Mouse (Mus musculus) testis, adult 2 months (tissue): ENCODE measurements around the gene Ak4.

Experiments
- CTCF ChIP-seq: fragments of 200-500 bp; IDR thresholded peaks from 2 replicates; pipeline ENCODE4 v1.5.1; 2012; ENCODE audit warnings: low read depth, mild to moderate bottlenecking, inconsistent platforms, low read length, moderate library complexity; ENCODE audit not compliant: control insufficient read depth, insufficient read depth, insufficient replicate concordance
- POLR2A ChIP-seq: fragments of 200-500 bp; IDR thresholded peaks from 2 replicates; pipeline ENCODE4 v1.6.1; 2012; ENCODE audit warnings: low read depth, mild to moderate bottlenecking, inconsistent platforms, low read length, moderate library complexity; ENCODE audit not compliant: control insufficient read depth

GRCm38 (mm10) chr4:101452829-101453228 is 33.8 kb downstream of the Ak4 start:
- TF ChIP-seq CTCF (no peak), POLR2A (no peak)
